Mouse (Mus musculus) natural killer cell, adult 2 months (primary cell): Measurements from ENCODE around the gene Ubqln5.

Experiments
- DNase-seq, 2 experiments: peaks; one replicate each; pipeline ENCODE4 v3.0.0; 2022; ENCODE audit warnings: low spot score in 2 of 2

Ubqln5 gene

DNA sequence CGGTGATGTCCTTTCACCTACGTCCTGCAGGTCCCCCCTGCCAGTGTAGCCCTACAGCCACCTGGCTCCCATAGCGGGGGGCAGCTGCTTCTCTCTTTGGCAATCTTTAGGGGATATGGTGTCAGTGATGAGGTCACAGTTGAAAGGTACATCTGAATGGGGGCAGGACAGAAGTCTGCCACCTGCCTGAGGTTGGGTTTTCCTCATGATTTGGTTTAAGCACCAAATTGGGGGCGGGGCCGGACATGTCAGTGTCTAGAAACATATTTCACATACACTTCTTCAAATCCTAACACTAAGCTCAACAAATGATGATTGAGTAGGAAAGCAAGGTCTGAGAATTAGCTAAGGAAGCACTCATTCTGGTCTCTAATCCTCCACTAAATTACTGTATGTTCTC is at the start of gene Ubqln5:
TSS of gene Ubqln5 (minus strand) at position 101 of the 400 bp plus-strand sequence.
- no peak for DNase-seq

- no peak for DNase-seq
Observed at GRCm38 (mm10) chr7:104179074-104179473, 49.4 kb upstream of the Ubqln5 start.

DNA sequence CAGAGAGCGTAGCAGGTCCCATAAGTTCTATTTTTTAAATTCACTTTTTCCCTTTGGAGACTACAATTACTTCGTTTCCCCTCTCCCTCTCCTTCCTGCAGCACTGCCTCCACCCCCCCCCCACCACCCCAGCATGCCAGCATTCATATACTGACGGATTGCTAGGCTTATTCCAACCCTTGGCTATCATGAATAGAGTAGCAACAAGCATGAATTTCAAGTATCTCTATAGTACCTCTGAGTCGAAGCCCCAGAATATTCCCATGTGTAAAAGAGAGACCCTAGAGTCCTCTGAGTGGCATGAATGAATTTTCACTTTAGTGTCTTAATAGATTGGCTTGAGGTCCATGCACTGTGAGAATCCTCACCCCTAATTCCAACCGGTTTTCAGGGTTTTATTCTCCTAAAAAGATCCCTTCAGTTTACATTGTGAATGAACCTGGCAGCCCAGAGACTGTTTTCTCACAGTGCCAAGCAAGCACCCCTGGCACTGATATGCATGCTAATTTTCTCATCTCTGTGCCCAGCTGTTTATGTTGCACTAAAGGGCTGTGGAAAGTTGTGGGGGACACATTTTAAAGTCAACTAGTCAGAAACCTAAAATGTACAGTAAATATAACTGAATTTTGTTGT is 48.9 kb upstream of the Ubqln5 start:
- no peak for DNase-seq

DNA sequence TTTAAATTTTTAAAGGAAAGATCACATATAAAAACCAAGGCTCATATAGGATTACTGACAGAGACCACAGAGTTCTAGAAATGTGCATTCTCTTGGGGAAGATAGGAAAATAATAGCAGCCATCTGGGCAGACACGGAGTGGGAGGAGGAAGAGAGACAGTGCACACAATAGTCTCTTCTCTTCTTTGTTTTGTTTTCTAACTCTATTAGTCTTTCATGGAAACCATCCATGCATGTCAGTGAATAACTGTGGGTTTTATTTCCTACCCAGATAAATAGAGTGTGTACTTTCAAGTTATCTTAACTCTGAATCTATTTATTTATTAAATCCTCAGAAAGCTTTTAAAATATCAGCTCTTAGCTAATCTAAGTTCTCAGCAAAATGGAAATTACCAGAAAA is 45.5 kb upstream of the Ubqln5 start:
- no peak for DNase-seq

DNA sequence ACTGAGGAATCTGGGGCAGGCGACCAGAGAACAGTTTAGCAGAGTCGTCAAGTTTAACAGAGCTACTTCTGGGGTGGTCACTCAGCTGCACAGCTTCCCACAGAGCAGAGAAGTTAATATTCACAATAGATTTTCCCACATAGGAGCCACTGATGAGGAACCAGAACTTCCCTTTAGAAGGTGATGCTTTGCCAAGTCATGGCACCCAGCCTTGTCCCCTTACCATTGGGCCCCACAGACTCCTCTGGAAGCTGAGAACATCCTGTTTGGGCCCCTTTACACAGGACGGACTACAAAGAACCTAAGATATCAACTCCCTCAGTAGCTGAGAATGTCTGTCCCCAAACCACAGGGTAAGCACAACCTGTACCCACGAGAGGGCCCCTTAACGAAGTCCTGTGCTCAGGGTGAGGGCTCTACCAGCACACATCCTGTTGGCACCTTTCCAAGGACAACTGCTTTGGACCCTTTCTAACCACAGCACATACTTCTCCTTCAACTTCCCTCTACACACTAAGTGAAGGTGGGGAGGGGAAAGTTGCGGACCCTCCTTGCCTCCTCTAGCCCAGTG is 40.1 kb upstream of the Ubqln5 start:
- DNase-seq: peak; percentile 10 to 16

- peak in 1 of 2 experiments; percentile 5 for DNase-seq
Observed at GRCm38 (mm10) chr7:104167105-104167504, 37.5 kb upstream of the Ubqln5 start.

DNA sequence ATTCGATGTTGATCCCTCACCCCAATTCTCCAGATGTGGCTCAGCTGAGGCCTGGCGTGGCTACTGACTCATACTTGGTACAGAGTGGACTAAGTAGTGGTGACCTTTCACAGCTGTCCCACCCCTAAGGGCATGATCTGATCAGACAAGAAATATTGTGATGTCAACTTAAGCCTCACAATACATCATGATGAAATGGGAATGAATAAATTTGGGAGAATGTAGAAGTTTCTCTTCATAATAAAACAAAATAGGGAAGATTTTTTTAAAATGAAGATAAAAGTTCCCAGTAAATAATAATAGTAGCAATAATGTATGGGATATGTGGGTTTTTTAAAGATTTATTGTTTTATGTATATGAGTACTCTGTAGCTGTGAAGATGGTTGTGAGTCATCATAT is 20.8 kb upstream of the Ubqln5 start, which contains the start of gene Ubqlnl:
TSS of gene Ubqlnl (minus strand) at position 101 of the 400 bp plus-strand sequence.
- DNase-seq: no peak

- no peak for DNase-seq
Observed at GRCm38 (mm10) chr7:104143179-104143578, 13.6 kb upstream of the Ubqln5 start, which contains the start of gene Ubqln3. TSS of gene Ubqln3 (minus strand) at chr7:104143279.

DNA sequence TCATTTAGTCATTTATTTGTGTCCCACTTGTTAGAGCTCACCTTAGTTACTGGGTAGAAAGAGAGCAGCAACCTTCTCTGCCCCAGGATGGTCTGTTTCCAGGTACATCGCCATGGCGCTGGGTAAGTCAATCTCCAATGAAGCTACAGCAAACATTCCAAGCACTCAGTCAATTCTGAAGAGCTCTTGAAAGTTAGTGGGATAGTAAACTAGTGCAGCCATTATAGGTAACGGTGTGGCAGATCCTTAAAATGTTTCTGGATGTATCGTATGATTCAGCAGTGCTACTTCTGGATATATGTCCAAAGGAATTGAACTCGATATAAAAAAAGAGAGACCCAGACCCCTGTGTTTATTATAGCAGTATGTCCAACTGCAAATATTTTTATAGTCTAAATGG is 7.7 kb upstream of the Ubqln5 start, which contains the start of gene Olfr643:
TSS of gene Olfr643 (minus strand) at position 101 of the 400 bp plus-strand sequence.
- no peak for DNase-seq

- DNase-seq: no peak
Observed at GRCm38 (mm10) chr7:104104757-104104972, 25.0 kb downstream of the Ubqln5 start, which contains the start of gene Olfr646. TSS of gene Olfr646 (plus strand) at chr7:104104873.

DNA sequence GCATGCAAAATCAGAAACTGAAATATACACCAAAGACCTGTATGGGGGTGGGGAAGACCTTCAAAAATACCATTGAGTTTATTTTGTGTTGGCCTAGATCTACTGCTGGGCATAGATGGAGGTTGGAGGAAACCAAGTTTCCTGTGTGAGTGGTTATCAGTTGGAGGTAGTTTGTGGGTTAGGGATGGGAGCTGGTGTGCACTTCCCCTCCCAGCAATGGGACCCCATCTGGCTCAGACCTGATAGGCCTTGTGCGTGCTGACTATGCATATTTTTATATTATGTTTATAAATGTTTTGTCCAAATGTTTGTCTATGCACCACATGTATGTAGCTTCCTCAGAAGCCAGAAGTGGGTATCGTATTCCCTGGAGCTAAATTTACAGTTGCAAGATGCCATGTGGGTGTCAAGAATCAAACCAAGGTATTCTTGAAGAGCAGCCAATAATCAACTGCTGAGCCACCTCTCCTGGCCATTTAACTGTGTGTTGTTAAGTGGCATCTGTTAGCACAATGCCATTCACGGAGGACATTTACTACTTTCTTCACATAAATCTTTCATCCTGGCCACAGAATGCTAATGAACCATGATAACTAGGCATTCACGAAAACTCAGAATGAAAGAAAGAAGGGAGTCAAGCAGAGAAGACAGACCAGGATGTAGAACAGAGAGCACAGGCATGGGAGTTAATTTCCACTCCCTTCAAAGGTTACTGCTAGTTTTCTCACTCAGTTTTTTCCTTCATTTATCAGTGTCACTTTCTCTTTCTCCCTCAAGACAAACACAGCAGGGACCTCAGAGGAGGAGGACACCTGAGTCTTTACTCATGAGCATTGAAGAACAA is 25.5 kb downstream of the Ubqln5 start:
- DNase-seq: no peak

GRCm38 (mm10) chr7:104085365-104085764 is 44.3 kb downstream of the Ubqln5 start, which contains the start of gene Olfr645:
TSS of gene Olfr645 (minus strand) at chr7:104085465.
- DNase-seq: no peak
